Mouse (Mus musculus): ENCODE measurements around the gene Scamp5. TPM values are rescaled to one million over a fixed set of nuclear protein-coding genes. Genes with fewer than 3 reads are reported as not detected.

Scamp5 gene
- polyA plus RNA-seq (2011; ENCODE audit: insufficient read depth, insufficient read length, low replicate concordance, missing spikeins) = 5.5 and 7.5 TPM in 2 replicates

DNA sequence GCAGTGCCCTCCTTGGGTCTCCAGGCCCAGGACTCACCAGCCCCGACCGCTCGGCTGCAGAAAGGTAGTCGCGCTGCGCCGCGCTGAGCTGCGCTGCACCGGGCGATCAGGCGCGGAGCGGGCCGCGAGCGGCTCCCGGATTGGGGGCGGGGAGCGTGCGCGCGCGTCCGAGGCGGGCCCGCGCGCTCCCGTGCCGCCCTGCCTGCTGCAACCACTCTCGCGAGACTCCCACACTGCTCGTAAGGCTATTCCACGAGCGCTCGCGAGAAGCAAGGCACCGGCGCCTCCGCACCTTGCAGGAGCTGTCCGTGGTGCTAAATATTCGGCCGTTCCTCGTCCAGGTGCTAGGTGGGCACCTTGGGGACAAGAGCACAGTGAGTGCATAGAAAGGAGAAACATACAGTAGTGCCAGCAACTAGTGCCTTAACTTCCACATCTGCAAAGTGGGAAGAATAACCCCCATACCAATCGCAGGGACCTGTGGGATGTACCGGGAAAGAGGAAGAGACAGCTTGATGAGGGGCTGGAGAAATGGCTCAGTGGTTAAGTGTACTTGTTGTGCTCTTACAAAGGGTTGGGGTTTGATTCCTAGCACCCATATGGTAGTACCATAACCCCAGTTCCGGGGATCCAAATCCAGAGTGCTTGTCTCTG is at the start of gene Scamp5:
TSS of gene Scamp5 (minus strand) at position 165 of the 654 bp plus-strand sequence.
- H3K4me3 ChIP-seq (replicated peaks; ENCODE audit: control insufficient read depth, low read depth, low read length) = peak within 1 kb of the TSS; percentile 49
- peaks cover 1% of the 10 kb centered on the region for H3K4me1 ChIP-seq (ENCODE audit: control insufficient read depth, insufficient read depth, low read length)
- TF ChIP-seq CTCF (IDR thresholded peaks at IDR 0.05; ENCODE audit: control insufficient read depth, insufficient read depth, low read length) (no peak), POLR2A (IDR thresholded peaks at IDR 0.05; ENCODE audit: borderline replicate concordance, control insufficient read depth, low read depth, low read length) (no peak)
- no peak within 1 kb of the TSS; the same call in 1 of the 2 replicates for H3K27ac ChIP-seq (ENCODE audit: control insufficient read depth, insufficient read depth, low read depth, low read length, poor library complexity)
- 2% methylated on average over 48 of the region's 48 CpGs for WGBS

DNA sequence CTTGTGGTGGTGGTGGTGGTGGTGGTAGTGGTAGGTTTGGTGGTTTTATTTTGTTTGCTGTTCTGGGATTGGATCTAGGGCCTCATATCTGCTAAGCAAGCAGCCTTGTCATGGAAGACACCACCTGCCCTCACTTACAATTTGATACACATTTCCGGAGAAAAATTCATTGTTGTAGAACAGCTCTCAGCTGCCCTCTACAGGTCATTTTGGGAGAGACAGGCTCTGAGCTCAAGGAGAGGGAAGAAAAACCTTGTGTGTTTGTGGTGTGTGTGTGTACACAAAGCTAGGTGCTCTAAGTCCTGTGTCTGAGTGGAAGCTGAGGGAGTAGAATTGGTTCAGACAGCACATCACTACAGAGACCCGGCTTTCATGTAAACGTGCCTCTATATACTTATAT is 49.3 kb upstream of the Scamp5 start:
- H3K4me1 ChIP-seq (ENCODE audit: control insufficient read depth, insufficient read depth, low read length) = no peaks in the 10 kb centered on the region; the same call in 1 of the 2 replicates
- WGBS = 10% methylated on average over 3 of the region's 3 CpGs

DNA sequence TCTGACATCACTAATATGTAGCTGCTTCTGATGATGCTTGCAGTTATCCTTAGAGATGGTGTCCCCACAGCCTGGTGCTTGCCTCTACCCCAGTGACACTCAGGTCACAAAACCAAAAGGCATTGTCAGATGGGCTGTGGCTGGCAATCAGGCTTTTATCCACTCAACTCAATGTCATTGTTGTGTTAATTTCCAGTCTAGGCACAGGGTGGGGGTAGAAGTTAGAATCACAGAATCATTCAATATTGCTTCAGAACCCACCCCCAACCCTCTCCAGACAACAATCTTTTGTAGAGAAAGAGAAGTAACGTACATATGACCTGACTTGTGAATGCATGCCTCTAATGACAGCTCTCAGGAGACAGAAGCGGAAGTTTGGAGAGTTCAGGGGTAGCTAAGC is 42.7 kb upstream of the Scamp5 start:
- H3K4me1 ChIP-seq (ENCODE audit: control insufficient read depth, insufficient read depth, low read length) = no peaks in the 10 kb centered on the region
- 46% methylated on average over 2 of the region's 2 CpGs for WGBS
- H3K27ac ChIP-seq (ENCODE audit: control insufficient read depth, insufficient read depth, low read depth, low read length, poor library complexity) = no peak overlapping the region
- TF ChIP-seq CTCF (IDR thresholded peaks at IDR 0.05; ENCODE audit: control insufficient read depth, insufficient read depth, low read length) (no peak), POLR2A (IDR thresholded peaks at IDR 0.05; ENCODE audit: borderline replicate concordance, control insufficient read depth, low read depth, low read length) (no peak)
- no peak overlapping the region for H3K4me3 ChIP-seq (replicated peaks; ENCODE audit: control insufficient read depth, low read depth, low read length)

More for the DNA sequence above, 49.3 kb upstream of the Scamp5 start:
- H3K27ac ChIP-seq (ENCODE audit: control insufficient read depth, insufficient read depth, low read depth, low read length, poor library complexity) = no peak overlapping the region
- no peak overlapping the region for H3K4me3 ChIP-seq (replicated peaks; ENCODE audit: control insufficient read depth, low read depth, low read length)
- TF ChIP-seq CTCF (IDR thresholded peaks at IDR 0.05; ENCODE audit: control insufficient read depth, insufficient read depth, low read length) = no peak
- TF ChIP-seq POLR2A (IDR thresholded peaks at IDR 0.05; ENCODE audit: borderline replicate concordance, control insufficient read depth, low read depth, low read length) = no peak

DNA sequence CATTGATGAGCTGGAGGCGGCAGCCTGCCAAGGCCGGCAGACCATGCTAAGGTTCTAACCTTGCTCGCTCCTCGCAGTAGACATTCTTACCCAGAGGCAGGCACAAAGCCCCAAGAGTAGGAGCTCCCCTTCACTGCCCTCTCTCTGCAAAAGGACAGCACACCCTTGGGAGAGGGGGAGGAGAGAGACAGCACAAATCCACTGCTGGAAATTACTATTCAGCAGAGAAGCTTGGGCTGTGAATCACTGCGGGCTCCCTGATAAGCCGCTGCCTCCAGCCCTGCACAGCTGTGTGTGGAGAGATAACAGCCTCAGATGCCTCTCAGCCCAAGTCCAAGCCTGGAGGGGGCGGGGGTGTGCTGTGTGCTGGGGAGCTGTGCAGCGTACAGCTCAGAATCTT is 37.8 kb upstream of the Scamp5 start:
- TF ChIP-seq POLR2A (IDR thresholded peaks at IDR 0.05; ENCODE audit: borderline replicate concordance, control insufficient read depth, low read depth, low read length) = no peak
- TF ChIP-seq CTCF (IDR thresholded peaks at IDR 0.05; ENCODE audit: control insufficient read depth, insufficient read depth, low read length) = no peak
- 9% methylated on average over 8 of the region's 8 CpGs for WGBS
- Histone ChIP-seq H3K4me3 (replicated peaks; ENCODE audit: control insufficient read depth, low read depth, low read length) (no peak overlapping the region), H3K27ac (ENCODE audit: control insufficient read depth, insufficient read depth, low read depth, low read length, poor library complexity) (no peak overlapping the region), H3K4me1 (ENCODE audit: control insufficient read depth, insufficient read depth, low read length) (no peaks in the 10 kb centered on the region; the same call in 1 of the 2 replicates)

DNA sequence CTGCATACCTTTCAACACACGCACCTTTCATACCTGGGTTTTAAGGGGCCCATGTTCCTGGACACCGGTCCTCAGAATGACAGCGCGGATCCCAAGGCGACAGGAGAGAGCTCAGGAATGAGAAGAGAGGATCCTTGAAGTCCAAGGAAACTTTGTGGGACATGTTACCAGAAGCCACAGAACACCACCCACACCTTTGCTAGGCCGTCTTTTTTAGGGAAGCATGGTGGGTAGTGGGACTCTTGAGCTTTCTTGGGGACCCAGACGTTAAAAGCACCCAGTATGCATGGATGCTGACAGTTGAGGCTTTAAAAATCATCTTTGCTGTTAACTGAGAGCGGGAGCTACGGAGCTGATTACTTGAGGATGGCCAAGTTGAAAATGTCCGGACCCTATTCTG is 37.0 kb upstream of the Scamp5 start:
- Histone ChIP-seq H3K4me1 (ENCODE audit: control insufficient read depth, insufficient read depth, low read length) (no peaks in the 10 kb centered on the region; the same call in 1 of the 2 replicates), H3K4me3 (replicated peaks; ENCODE audit: control insufficient read depth, low read depth, low read length) (no peak overlapping the region), H3K27ac (ENCODE audit: control insufficient read depth, insufficient read depth, low read depth, low read length, poor library complexity) (no peak overlapping the region)
- 55% methylated on average over 10 of the region's 10 CpGs for WGBS
- TF ChIP-seq CTCF (IDR thresholded peaks at IDR 0.05; ENCODE audit: control insufficient read depth, insufficient read depth, low read length) (no peak), POLR2A (IDR thresholded peaks at IDR 0.05; ENCODE audit: borderline replicate concordance, control insufficient read depth, low read depth, low read length) (no peak)

DNA sequence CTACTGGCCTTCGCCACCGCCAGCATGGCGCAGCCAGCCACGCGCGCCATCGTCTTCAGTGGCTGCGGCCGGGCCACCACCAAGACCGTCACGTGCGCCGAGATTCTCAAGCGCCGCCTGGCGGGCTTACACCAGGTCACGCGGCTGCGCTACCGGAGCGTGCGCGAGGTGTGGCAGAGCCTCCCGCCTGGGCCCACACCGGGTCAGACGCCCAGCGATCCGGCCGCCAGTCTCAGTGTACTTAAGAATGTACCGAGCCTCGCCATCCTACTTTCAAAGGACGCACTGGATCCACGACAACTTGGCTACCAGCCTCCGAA is 36.5 kb upstream of the Scamp5 start:
- 2% methylated on average over 34 of the region's 34 CpGs for WGBS
- Histone ChIP-seq H3K4me1 (ENCODE audit: control insufficient read depth, insufficient read depth, low read length) (no peaks in the 10 kb centered on the region; the same call in 1 of the 2 replicates), H3K27ac (ENCODE audit: control insufficient read depth, insufficient read depth, low read depth, low read length, poor library complexity) (no peak overlapping the region), H3K4me3 (replicated peaks; ENCODE audit: control insufficient read depth, low read depth, low read length) (no peak overlapping the region)
- TF ChIP-seq CTCF (IDR thresholded peaks at IDR 0.05; ENCODE audit: control insufficient read depth, insufficient read depth, low read length) (peak; percentile 32; the same call in 1 of the 2 replicates), POLR2A (IDR thresholded peaks at IDR 0.05; ENCODE audit: borderline replicate concordance, control insufficient read depth, low read depth, low read length) (no peak)

DNA sequence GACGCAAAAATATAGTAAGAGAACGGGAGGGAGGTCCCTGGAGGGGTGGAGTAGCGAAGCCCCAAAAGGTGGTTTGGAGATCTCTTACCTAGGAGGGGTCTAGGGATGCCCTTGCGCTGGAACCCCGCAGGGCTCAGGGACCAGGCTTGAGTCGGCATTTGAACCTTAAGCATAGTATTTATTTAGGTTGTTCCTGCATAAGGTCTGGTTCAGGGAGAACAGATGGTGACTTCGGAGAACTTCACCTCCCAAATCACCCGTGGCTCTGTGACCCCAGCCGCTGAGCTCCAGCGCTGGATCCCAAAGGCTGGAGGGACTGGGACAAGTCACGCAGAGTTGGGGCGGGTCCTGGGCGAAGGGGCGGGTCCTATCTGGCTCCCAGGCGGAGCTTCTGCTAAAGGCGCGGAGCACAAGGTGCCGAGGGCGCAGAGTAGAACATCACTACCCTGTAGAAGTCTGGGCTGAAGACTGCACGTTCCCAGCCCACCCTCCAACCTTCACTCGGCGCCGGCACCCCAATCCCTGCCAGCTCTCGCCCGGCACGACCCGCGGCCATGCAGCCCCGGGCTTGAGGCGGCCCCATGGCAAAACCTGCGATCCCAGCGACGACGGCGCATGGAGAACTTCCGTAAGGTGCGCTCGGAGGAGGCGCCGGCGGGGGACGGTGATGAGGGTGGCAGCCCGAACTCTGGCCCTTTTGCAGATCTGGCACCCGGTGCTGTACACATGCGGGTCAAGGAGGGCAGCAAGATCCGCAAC is 35.9 kb upstream of the Scamp5 start, which contains the start of gene Rpp25:
TSS of gene Rpp25 (plus strand) at position 405 of the 759 bp plus-strand sequence.
- WGBS = 1% methylated on average over 46 of the region's 46 CpGs
- no peak within 1 kb of the TSS for H3K27ac ChIP-seq (ENCODE audit: control insufficient read depth, insufficient read depth, low read depth, low read length, poor library complexity)
- no peak for TF ChIP-seq CTCF (IDR thresholded peaks at IDR 0.05; ENCODE audit: control insufficient read depth, insufficient read depth, low read length)
- no peak for TF ChIP-seq POLR2A (IDR thresholded peaks at IDR 0.05; ENCODE audit: borderline replicate concordance, control insufficient read depth, low read depth, low read length)
- H3K4me1 ChIP-seq (ENCODE audit: control insufficient read depth, insufficient read depth, low read length) = no peaks in the 10 kb centered on the region; the same call in 1 of the 2 replicates
- no peak within 1 kb of the TSS for H3K4me3 ChIP-seq (replicated peaks; ENCODE audit: control insufficient read depth, low read depth, low read length)

DNA sequence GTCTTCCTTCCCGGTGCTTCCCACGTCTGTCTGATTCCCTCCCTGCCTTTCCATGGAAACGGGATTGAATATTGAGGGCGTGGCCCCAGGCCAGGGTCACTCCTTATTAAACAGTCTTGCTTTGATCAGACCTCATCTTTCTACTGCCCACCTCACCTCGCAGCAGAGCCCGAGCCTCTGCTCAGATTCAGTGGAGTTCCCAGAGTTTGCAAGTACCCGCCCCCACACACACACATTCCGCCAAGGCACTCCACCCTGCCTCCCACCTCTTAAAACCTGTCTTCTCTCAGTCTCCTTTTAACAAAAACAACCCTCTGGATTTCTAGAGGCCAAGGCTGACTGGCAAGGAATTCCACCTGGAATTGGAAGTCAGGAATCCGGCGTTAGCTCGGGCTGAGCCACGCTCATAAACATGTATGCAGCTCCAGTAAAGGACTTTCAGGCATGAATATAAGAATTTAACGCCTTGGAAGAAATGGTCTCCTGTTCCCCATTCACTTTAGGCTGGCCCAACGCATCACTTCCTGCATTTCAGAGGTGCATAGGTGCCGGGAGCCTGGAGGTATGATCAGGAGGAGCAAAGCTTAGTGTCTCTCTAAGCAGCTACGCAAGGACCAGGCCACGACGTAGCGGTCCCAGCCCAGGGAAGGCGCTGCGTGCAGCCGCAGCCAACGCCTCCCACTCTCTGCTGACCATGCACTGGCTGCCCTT is 35.2 kb upstream of the Scamp5 start:
- H3K4me1 ChIP-seq (ENCODE audit: control insufficient read depth, insufficient read depth, low read length) = no peaks in the 10 kb centered on the region; the same call in 1 of the 2 replicates
- WGBS = 13% methylated on average over 23 of the region's 23 CpGs
- no peak overlapping the region for H3K27ac ChIP-seq (ENCODE audit: control insufficient read depth, insufficient read depth, low read depth, low read length, poor library complexity)
- H3K4me3 ChIP-seq (replicated peaks; ENCODE audit: control insufficient read depth, low read depth, low read length) = no peak overlapping the region
- TF ChIP-seq POLR2A (IDR thresholded peaks at IDR 0.05; ENCODE audit: borderline replicate concordance, control insufficient read depth, low read depth, low read length) (no peak), CTCF (IDR thresholded peaks at IDR 0.05; ENCODE audit: control insufficient read depth, insufficient read depth, low read length) (no peak)
